Mouse (Mus musculus) adrenal gland, adult 8-10 months (tissue): Measurements from ENCODE around the gene Gna12. TPM values are rescaled to one million over a fixed set of nuclear protein-coding genes. Genes with fewer than 3 reads are reported as not detected.

ENCODE experiments used
- DNase-seq: peaks from one replicate; pipeline ENCODE4 v3.0.0; 2022
- total RNA-seq, 4 experiments: library from RNA; stranded (reverse); gene quantifications; 2 replicates each; pipeline ENCODE4 v1.2.4; 2022

Gna12 gene
- total RNA-seq, result 100 to 1,000 TPM; 135 to 173 (median 141) TPM

- DNase-seq, result peak; percentile 99
Observed at GRCm38 (mm10) chr5:140830314-140831063, at the start of gene Gna12. Gene Gna12, minus strand, starts transcription at chr5:140830431.

- DNase-seq, result no peak
Observed at GRCm38 (mm10) chr5:140878644-140879043, 48.4 kb upstream of the Gna12 start.

GRCm38 (mm10) chr5:140873736-140874307 is 43.6 kb upstream of the Gna12 start:
- DNase-seq, result no peak

- DNase-seq, result no peak
Observed at GRCm38 (mm10) chr5:140873039-140873551, 42.9 kb upstream of the Gna12 start.

- no peak for DNase-seq
Observed at GRCm38 (mm10) chr5:140872532-140873038, 42.4 kb upstream of the Gna12 start.

- DNase-seq, result no peak
Observed at GRCm38 (mm10) chr5:140871241-140871640, 41.0 kb upstream of the Gna12 start.

GRCm38 (mm10) chr5:140869034-140869433 is 38.8 kb upstream of the Gna12 start:
- DNase-seq, result peak; percentile 21

- no peak for DNase-seq
Observed at GRCm38 (mm10) chr5:140859730-140860129, 29.5 kb upstream of the Gna12 start.

GRCm38 (mm10) chr5:140858335-140858734 is 28.1 kb upstream of the Gna12 start:
- DNase-seq, result no peak

GRCm38 (mm10) chr5:140857432-140858154 is 27.4 kb upstream of the Gna12 start:
- DNase-seq, result no peak

GRCm38 (mm10) chr5:140855909-140856530 is 25.8 kb upstream of the Gna12 start:
- DNase-seq, result no peak

GRCm38 (mm10) chr5:140854700-140855099 is 24.5 kb upstream of the Gna12 start:
- DNase-seq, result no peak

GRCm38 (mm10) chr5:140853723-140854122 is 23.5 kb upstream of the Gna12 start:
- DNase-seq, result no peak

- DNase-seq, result no peak
Observed at GRCm38 (mm10) chr5:140852435-140852996, 22.3 kb upstream of the Gna12 start.

- no peak for DNase-seq
Observed at GRCm38 (mm10) chr5:140847300-140847729, 17.1 kb upstream of the Gna12 start.

- no peak for DNase-seq
Observed at GRCm38 (mm10) chr5:140841942-140842341, 11.7 kb upstream of the Gna12 start.

GRCm38 (mm10) chr5:140831064-140831431 is 817 bp upstream of the Gna12 start:
- DNase-seq, result no peak

- DNase-seq, result peak; percentile 63
Observed at GRCm38 (mm10) chr5:140829911-140830294, 328 bp downstream of the Gna12 start.

- peak; percentile 66 for DNase-seq
Observed at GRCm38 (mm10) chr5:140829081-140829910, 935 bp downstream of the Gna12 start.

- DNase-seq, result no peak
Observed at GRCm38 (mm10) chr5:140828363-140828762, 1.9 kb downstream of the Gna12 start.

GRCm38 (mm10) chr5:140827896-140828295 is 2.3 kb downstream of the Gna12 start:
- DNase-seq, result no peak
